Mouse (Mus musculus) forebrain, embryonic 15.5 days (tissue): ENCODE data around the gene Elf4. TPM values are rescaled to one million over a fixed set of nuclear protein-coding genes. Genes with fewer than 3 reads are reported as not detected.

ENCODE experiments used
- ATAC-seq: fragments of 200-750 bp; cut with Nextera tagmentation; replicated peaks from 2 replicates; pipeline ENCODE4 v1.8.0; 2017; ENCODE audit warnings: mild to moderate bottlenecking, moderate TSS enrichment, moderate library complexity
- H3K27ac ChIP-seq: fragments of 300-500 bp; sonication (generic); replicated peaks from 2 replicates; pipeline ENCODE4 v1.5.1; 2015; ENCODE audit warnings: mild to moderate bottlenecking, inconsistent platforms
- H3K27me3 ChIP-seq: fragments of 300-500 bp; sonication (generic); 2 replicates; pipeline ENCODE4 v1.6.1; 2015; ENCODE audit warnings: inconsistent platforms
- H3K36me3 ChIP-seq: fragments of 300-500 bp; sonication (generic); 2 replicates; pipeline ENCODE4 v1.6.1; 2015; ENCODE audit warnings: mild to moderate bottlenecking, inconsistent platforms
- H3K4me1 ChIP-seq: fragments of 300-500 bp; sonication (generic); 2 replicates; pipeline ENCODE4 v1.6.1; 2015; ENCODE audit warnings: inconsistent platforms
- H3K4me2 ChIP-seq: fragments of 300-500 bp; sonication (generic); replicated peaks from 2 replicates; pipeline ENCODE4 v1.6.1; 2015; ENCODE audit warnings: mild to moderate bottlenecking, inconsistent platforms
- H3K4me3 ChIP-seq: fragments of 300-500 bp; sonication (generic); 2 replicates; pipeline ENCODE4 v1.5.1; 2015; ENCODE audit warnings: mild to moderate bottlenecking, inconsistent platforms
- H3K9ac ChIP-seq: fragments of 300-500 bp; sonication (generic); replicated peaks from 2 replicates; pipeline ENCODE4 v1.6.1; 2015; ENCODE audit warnings: mild to moderate bottlenecking, inconsistent platforms
- H3K9me3 ChIP-seq: fragments of 300-500 bp; sonication (generic); 2 replicates; pipeline ENCODE4 v1.6.1; 2016; ENCODE audit warnings: inconsistent platforms
- WGBS: fragments of 180-500 bp; shearing (Covaris S2); methylation state at CpG from one replicate; pipeline ENCODE4 v1.1.7; 2015; ENCODE audit warnings: mixed read lengths; 5-methylcytosine and 5-hydroxymethylcytosine counted together
- polyA plus RNA-seq: library from polyadenylated mRNA; unstranded; fragments of >200 nt; fragmentation: Nextera tagmentation; extraction: Ambion mirVana; gene quantifications from 2 replicates; pipeline ENCODE4 v1.2.1, GENCODE M21; 2015

Elf4 gene
- polyA plus RNA-seq, 1 experiment from 2014 or later, result 0.38 TPM

GRCm38 (mm10) chrX:48435477-48435900, 27.4 kb downstream of the Elf4 start:
- Histone ChIP-seq H3K4me1 (no peaks in the 10 kb centered on the region), H3K9ac (no peak overlapping the region), H3K9me3 (no peaks in the 10 kb centered on the region), H3K27me3 (no peaks in the 10 kb centered on the region), H3K27ac (no peak overlapping the region), H3K36me3 (no peaks in the 10 kb centered on the region), H3K4me3 (no peak overlapping the region), H3K4me2 (no peak overlapping the region)
- no peak for ATAC-seq
- 77% methylated on average over 9 of the region's 9 CpGs for WGBS

- ATAC-seq, result no peak
- Histone ChIP-seq H3K4me2 (no peak overlapping the region), H3K9me3 (no peaks in the 10 kb centered on the region), H3K9ac (no peak overlapping the region), H3K4me1 (no peaks in the 10 kb centered on the region), H3K27me3 (no peaks in the 10 kb centered on the region), H3K36me3 (no peaks in the 10 kb centered on the region), H3K27ac (no peak overlapping the region), H3K4me3 (no peak overlapping the region)
- WGBS, result 92% methylated on average over 1 of the region's 1 CpGs
Observed at GRCm38 (mm10) chrX:48434251-48434650, 28.7 kb downstream of the Elf4 start.

- ATAC-seq, result no peak
- no peaks in the 10 kb centered on the region for H3K27me3 ChIP-seq
- H3K36me3 ChIP-seq, result no peaks in the 10 kb centered on the region
- H3K27ac ChIP-seq, result no peak overlapping the region
- no peak overlapping the region for H3K4me2 ChIP-seq
- H3K4me1 ChIP-seq, result no peaks in the 10 kb centered on the region
- H3K9me3 ChIP-seq, result no peaks in the 10 kb centered on the region
- 55% methylated on average over 6 of the region's 6 CpGs for WGBS
- H3K4me3 ChIP-seq, result no peak overlapping the region
- H3K9ac ChIP-seq, result no peak overlapping the region
Observed at GRCm38 (mm10) chrX:48433527-48433899, 29.4 kb downstream of the Elf4 start.

GRCm38 (mm10) chrX:48432599-48433526, 30.1 kb downstream of the Elf4 start:
- H3K4me2 ChIP-seq, result no peak overlapping the region
- no peak overlapping the region for H3K4me3 ChIP-seq
- no peaks in the 10 kb centered on the region for H3K4me1 ChIP-seq
- no peaks in the 10 kb centered on the region for H3K27me3 ChIP-seq
- ATAC-seq, result no peak
- H3K27ac ChIP-seq, result no peak overlapping the region
- WGBS, result 71% methylated on average over 15 of the region's 15 CpGs
- no peaks in the 10 kb centered on the region for H3K9me3 ChIP-seq
- H3K36me3 ChIP-seq, result no peaks in the 10 kb centered on the region
- no peak overlapping the region for H3K9ac ChIP-seq

GRCm38 (mm10) chrX:48429538-48429937, 33.4 kb downstream of the Elf4 start:
- Histone ChIP-seq H3K9me3 (no peaks in the 10 kb centered on the region), H3K36me3 (no peaks in the 10 kb centered on the region), H3K27ac (no peak overlapping the region), H3K4me1 (no peaks in the 10 kb centered on the region), H3K4me3 (no peak overlapping the region), H3K9ac (no peak overlapping the region), H3K4me2 (no peak overlapping the region), H3K27me3 (no peaks in the 10 kb centered on the region)
- 43% methylated on average over 6 of the region's 6 CpGs for WGBS
- ATAC-seq, result no peak

- no peaks in the 10 kb centered on the region for H3K36me3 ChIP-seq
- H3K9ac ChIP-seq, result no peak overlapping the region
- ATAC-seq, result no peak
- no peak overlapping the region for H3K27ac ChIP-seq
- no peaks in the 10 kb centered on the region for H3K9me3 ChIP-seq
- H3K4me3 ChIP-seq, result no peak overlapping the region
- no peak overlapping the region for H3K4me2 ChIP-seq
- H3K4me1 ChIP-seq, result no peaks in the 10 kb centered on the region
- H3K27me3 ChIP-seq, result no peaks in the 10 kb centered on the region
Observed at GRCm38 (mm10) chrX:48429100-48429499, 33.8 kb downstream of the Elf4 start.

GRCm38 (mm10) chrX:48428642-48429041, 34.3 kb downstream of the Elf4 start:
- H3K4me1 ChIP-seq, result no peaks in the 10 kb centered on the region
- no peak overlapping the region for H3K4me2 ChIP-seq
- no peaks in the 10 kb centered on the region for H3K36me3 ChIP-seq
- no peaks in the 10 kb centered on the region for H3K9me3 ChIP-seq
- H3K27me3 ChIP-seq, result no peaks in the 10 kb centered on the region
- H3K4me3 ChIP-seq, result no peak overlapping the region
- H3K27ac ChIP-seq, result no peak overlapping the region
- no peak overlapping the region for H3K9ac ChIP-seq
- WGBS, result 90% methylated on average over 8 of the region's 8 CpGs
- ATAC-seq, result no peak

GRCm38 (mm10) chrX:48428241-48428640, 34.7 kb downstream of the Elf4 start:
- H3K27ac ChIP-seq, result no peak overlapping the region
- H3K9ac ChIP-seq, result no peak overlapping the region
- H3K4me3 ChIP-seq, result no peak overlapping the region
- H3K27me3 ChIP-seq, result no peaks in the 10 kb centered on the region
- 86% methylated on average over 6 of the region's 6 CpGs for WGBS
- H3K36me3 ChIP-seq, result no peaks in the 10 kb centered on the region
- H3K4me2 ChIP-seq, result no peak overlapping the region
- H3K9me3 ChIP-seq, result no peaks in the 10 kb centered on the region
- ATAC-seq, result no peak
- H3K4me1 ChIP-seq, result no peaks in the 10 kb centered on the region

- WGBS, result 79% methylated on average over 7 of the region's 7 CpGs
- ATAC-seq, result no peak
- Histone ChIP-seq H3K27ac (no peak overlapping the region), H3K9ac (no peak overlapping the region), H3K36me3 (no peaks in the 10 kb centered on the region), H3K9me3 (no peaks in the 10 kb centered on the region), H3K4me3 (no peak overlapping the region), H3K4me1 (no peaks in the 10 kb centered on the region), H3K27me3 (no peaks in the 10 kb centered on the region), H3K4me2 (no peak overlapping the region)
Observed at GRCm38 (mm10) chrX:48425280-48425679, 37.7 kb downstream of the Elf4 start.

GRCm38 (mm10) chrX:48424583-48424982, 38.3 kb downstream of the Elf4 start:
- H3K4me2 ChIP-seq, result no peak overlapping the region
- no peaks in the 10 kb centered on the region for H3K4me1 ChIP-seq
- no peak for ATAC-seq
- H3K27ac ChIP-seq, result no peak overlapping the region
- H3K36me3 ChIP-seq, result no peaks in the 10 kb centered on the region
- no peaks in the 10 kb centered on the region for H3K9me3 ChIP-seq
- H3K4me3 ChIP-seq, result no peak overlapping the region
- no peak overlapping the region for H3K9ac ChIP-seq
- 64% methylated on average over 3 of the region's 3 CpGs for WGBS
- no peaks in the 10 kb centered on the region for H3K27me3 ChIP-seq

GRCm38 (mm10) chrX:48423671-48424070, 39.3 kb downstream of the Elf4 start:
- H3K4me3 ChIP-seq, result no peak overlapping the region
- 90% methylated on average over 1 of the region's 1 CpGs for WGBS
- H3K4me1 ChIP-seq, result no peaks in the 10 kb centered on the region
- ATAC-seq, result no peak
- H3K9me3 ChIP-seq, result no peaks in the 10 kb centered on the region
- H3K4me2 ChIP-seq, result no peak overlapping the region
- H3K9ac ChIP-seq, result no peak overlapping the region
- H3K27ac ChIP-seq, result no peak overlapping the region
- no peaks in the 10 kb centered on the region for H3K27me3 ChIP-seq
- no peaks in the 10 kb centered on the region for H3K36me3 ChIP-seq

GRCm38 (mm10) chrX:48422986-48423385, 39.9 kb downstream of the Elf4 start:
- ATAC-seq, result no peak
- no peaks in the 10 kb centered on the region for H3K4me1 ChIP-seq
- no peak overlapping the region for H3K4me2 ChIP-seq
- no peaks in the 10 kb centered on the region for H3K27me3 ChIP-seq
- H3K27ac ChIP-seq, result no peak overlapping the region
- no peak overlapping the region for H3K9ac ChIP-seq
- H3K36me3 ChIP-seq, result no peaks in the 10 kb centered on the region
- WGBS, result 41% methylated on average over 4 of the region's 4 CpGs
- no peaks in the 10 kb centered on the region for H3K9me3 ChIP-seq
- H3K4me3 ChIP-seq, result no peak overlapping the region

- H3K4me3 ChIP-seq, result no peak overlapping the region
- no peak overlapping the region for H3K9ac ChIP-seq
- 87% methylated on average over 2 of the region's 2 CpGs for WGBS
- no peaks in the 10 kb centered on the region for H3K4me1 ChIP-seq
- H3K27me3 ChIP-seq, result no peaks in the 10 kb centered on the region
- no peak for ATAC-seq
- no peaks in the 10 kb centered on the region for H3K36me3 ChIP-seq
- H3K27ac ChIP-seq, result no peak overlapping the region
- no peak overlapping the region for H3K4me2 ChIP-seq
- H3K9me3 ChIP-seq, result no peaks in the 10 kb centered on the region
Observed at GRCm38 (mm10) chrX:48418417-48418816, 44.5 kb downstream of the Elf4 start.
